Mouse (Mus musculus) cortical plate, adult 2 months (tissue): Measurements from ENCODE around the gene Aicda.

Source experiments
- CTCF ChIP-seq: fragments of 200-500 bp; IDR thresholded peaks from 2 replicates; pipeline ENCODE4 v1.5.1; 2011; ENCODE audit warnings: mild to moderate bottlenecking, control low read depth, low read length; ENCODE audit not compliant: insufficient read depth; ENCODE audit errors: extremely low read depth
- POLR2A ChIP-seq: fragments of 200-500 bp; IDR thresholded peaks from 2 replicates; pipeline ENCODE4 v1.6.1; 2011; ENCODE audit warnings: mild to moderate bottlenecking, low read length, control low read depth; ENCODE audit not compliant: insufficient read depth; ENCODE audit errors: extremely low read depth

DNA sequence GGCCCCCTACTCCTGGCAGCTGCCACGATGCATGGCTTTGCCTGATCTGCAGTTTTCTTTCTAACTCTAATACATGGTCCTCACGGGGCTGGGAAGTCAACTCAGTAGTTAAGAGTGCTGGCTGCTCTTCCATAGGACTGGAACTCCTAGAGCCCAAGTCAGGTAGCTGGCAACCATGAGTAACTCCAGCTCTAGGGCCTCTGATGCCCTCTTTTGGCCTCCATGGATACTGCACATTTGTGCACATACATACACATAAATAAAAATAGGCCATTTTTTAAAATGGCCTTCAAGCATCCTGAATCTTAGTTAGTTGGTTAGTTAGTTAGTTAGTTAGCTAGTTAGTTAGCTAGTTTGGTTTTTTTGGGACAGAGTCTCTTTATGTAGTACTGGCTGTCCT, 39.3 kb downstream of the Aicda start:
- no peak for TF ChIP-seq POLR2A
- no peak for TF ChIP-seq CTCF
